ENCODE assay signal across 8 mouse cellular contexts in the genomic region with DNA sequence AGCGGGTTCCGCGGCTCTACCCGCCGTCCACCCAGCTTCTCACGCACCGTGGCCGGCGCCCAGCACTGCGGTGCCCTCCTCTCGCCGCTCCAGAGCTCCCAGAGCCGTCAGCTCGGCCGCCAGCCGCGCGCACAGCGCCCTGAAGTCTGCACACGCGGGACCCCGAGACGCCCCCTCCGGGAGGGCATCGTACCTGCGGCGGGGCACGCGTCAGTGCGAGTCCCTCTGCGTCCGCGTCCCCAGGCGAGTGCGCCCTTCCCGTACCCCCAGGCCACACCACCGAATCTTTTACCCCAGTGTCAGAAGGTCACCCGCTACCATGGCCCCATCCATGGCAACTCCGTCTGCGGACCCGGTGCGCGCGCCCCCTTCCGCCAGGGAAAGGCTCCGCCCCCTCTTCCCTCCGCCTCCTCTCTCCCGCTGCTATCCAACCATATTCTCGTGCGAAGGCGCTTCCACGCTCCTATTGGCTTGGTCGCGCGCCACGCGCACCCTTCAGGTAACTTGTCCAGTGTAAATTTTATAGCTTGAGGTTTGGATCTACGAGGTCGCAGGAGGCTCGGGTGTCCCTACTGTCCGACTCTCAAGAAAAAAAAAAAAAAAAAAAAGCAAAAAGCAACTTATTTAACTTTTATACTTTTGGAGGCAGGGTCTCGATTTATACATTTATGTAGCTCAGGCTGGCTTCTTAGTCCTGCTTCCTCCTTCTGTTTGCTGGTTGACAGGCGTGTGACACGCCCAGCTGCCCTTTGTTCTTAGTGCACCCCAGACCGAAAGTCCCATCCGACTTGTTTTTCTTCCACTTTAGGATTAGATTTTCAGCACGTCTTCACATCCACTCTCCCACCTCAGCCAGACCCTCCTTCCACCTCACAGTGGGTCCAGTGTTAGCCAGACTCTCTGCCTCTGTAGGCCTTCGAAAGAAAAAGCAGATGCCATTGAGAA. TPM values are rescaled to one million over a fixed set of nuclear protein-coding genes. Genes with fewer than 3 reads are reported as not detected.
DNase-seq lines count a peak whose midpoint lies in the region; ATAC-seq lines count a peak whose summit lies in the region.

A gene (minus strand): TSS at position 397 of the 945 bp plus-strand sequence.

- peak; percentile 85 for ATAC-seq in lung, embryonic 15.5 days (ENCODE audit: borderline replicate concordance, extremely low read depth, low FRiP score, low TSS enrichment)

- H3K9ac ChIP-seq in lung, embryonic 15.5 days = peak within 1 kb of the TSS; percentile 85

- H3K4me3 ChIP-seq in lung, embryonic 15.5 days = peak within 1 kb of the TSS; percentile 92

- H3K4me1 ChIP-seq in lung, embryonic 15.5 days = peaks cover 10% of the 10 kb centered on the region

- peak; percentile 77 for DNase-seq in MEL-GATA-1-ER (ENCODE audit: extremely low read depth, low read depth)
- DNase-seq in cerebellum, adult 8-10 months = peak; percentile 89
- DNase-seq in forelimb bud, embryonic 11.5 days (ENCODE audit: low read depth, low spot score) = peak; percentile 85
- DNase-seq in heart, postnatal 4 days = peak; percentile 86
- DNase-seq in layer of hippocampus, adult 8-10 months (ENCODE audit: low spot score in 2 of 2) = peak; percentile 80 to 82
- DNase-seq in ovary, adult 18-20 months (ENCODE audit: low spot score) = peak; percentile 69
- DNase-seq in thymus, postnatal 0 days (ENCODE audit: low spot score) = peak; percentile 83

- H3K9me3 ChIP-seq in lung, embryonic 15.5 days = no peaks in the 10 kb centered on the region; the same call in 1 of the 2 replicates

- peak within 1 kb of the TSS; percentile 91 for H3K27ac ChIP-seq in lung, embryonic 15.5 days

- H3K36me3 ChIP-seq in lung, embryonic 15.5 days = no peaks in the 10 kb centered on the region

- 4% methylated on average over 67 of the region's 68 CpGs for WGBS in lung, embryonic 15.5 days

- H3K27me3 ChIP-seq in lung, embryonic 15.5 days = peaks cover 26% of the 10 kb centered on the region

- peak within 1 kb of the TSS; percentile 99 for H3K4me2 ChIP-seq in lung, embryonic 15.5 days

RNA-seq across cellular contexts. Expression of the gene that starts here (rescaled TPM):
- total RNA-seq in heart, postnatal 4 days (2021) = 10 to 100 TPM; 13.6 to 14.6 TPM
- 10 to 100 TPM; 27.9 to 32.4 (median 29.9) TPM for total RNA-seq in layer of hippocampus, adult 8-10 months (2022)
- polyA plus RNA-seq in lung, embryonic 15.5 days (2015; fragmentation: Nextera tagmentation; extraction: Ambion mirVana) = 17.7 and 19.3 TPM in 2 replicates
- polyA plus RNA-seq in thymus, postnatal 0 days (2015; fragmentation: Nextera tagmentation; extraction: Ambion mirVana) = 49.7 and 54.4 TPM in 2 replicates

Comparison
In these comparisons a context has a peak if more than half of its experiments do, and no peak if none do; other contexts are left out.
1. Peak in every context shown above with its lines: DNase-seq, ATAC-seq, H3K4me3 ChIP-seq and H3K27ac ChIP-seq.